Comparison of ENCODE assay signal across 1 mouse cellular context in the genomic region with DNA sequence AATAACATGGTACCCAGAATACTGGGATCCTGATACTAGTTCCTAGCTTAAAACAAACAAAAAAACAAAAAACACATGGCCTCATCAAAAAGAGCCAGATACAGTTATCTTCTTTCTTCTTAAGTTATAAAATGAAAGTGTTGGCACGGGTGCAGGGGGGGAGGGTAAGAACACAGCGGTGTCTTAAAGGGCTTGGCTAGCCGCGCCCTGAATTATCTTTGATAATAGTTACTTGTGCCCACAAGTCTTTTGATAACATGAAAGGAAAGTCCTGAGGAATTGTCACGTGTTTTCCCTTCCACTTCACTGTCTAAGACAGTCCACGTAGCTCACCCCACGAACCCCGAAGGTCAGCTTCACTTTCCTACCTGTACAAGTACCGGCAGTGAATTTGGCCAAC.
TF ChIP-seq lines count a peak whose summit lies in the region.

No protein-coding gene starts in this region.

TF ChIP-seq in MEL, 35 proteins besides CTCF, POLR2A, EP300 and RAD21 (continued from another document):
- TF ChIP-seq USF1 (IDR thresholded peaks at IDR 0.05; ENCODE audit: low read depth, low read length) (0 out of 2 replicates have a peak, but pooled peaks have one; percentile 13), RCOR1 (IDR thresholded peaks at IDR 0.05; ENCODE audit: low read depth, low read length) (no peak), MAFK (IDR thresholded peaks at IDR 0.05; ENCODE audit: borderline replicate concordance, low read depth, low read length) (no peak), MAX (IDR thresholded peaks at IDR 0.05; ENCODE audit: low read length) (0 out of 2 replicates have a peak, but pooled peaks have one; percentile 21), E2F4 (IDR thresholded peaks at IDR 0.05; ENCODE audit: borderline replicate concordance, low read depth, low read length) (no peak), BHLHE40 (IDR thresholded peaks at IDR 0.05; ENCODE audit: borderline replicate concordance, low read depth, low read length) (peak; percentile 53; the same call in 1 of the 2 replicates), TAL1 (IDR thresholded peaks at IDR 0.05; ENCODE audit: low read length) (no peak), TBP (IDR thresholded peaks at IDR 0.05; ENCODE audit: low read depth, low read length) (no peak), ETS1 (IDR thresholded peaks at IDR 0.05; ENCODE audit: low read depth, low read length) (peak; percentile 63), SIN3A (IDR thresholded peaks at IDR 0.05; ENCODE audit: low read length) (peak; percentile 38; the same call in 1 of the 2 replicates), GATA1 (IDR thresholded peaks at IDR 0.05; ENCODE audit: low read depth, low read length) (peak; percentile 34; the same call in 1 of the 2 replicates), JUND (IDR thresholded peaks at IDR 0.05; ENCODE audit: low read depth, low read length) (no peak), POLR2AphosphoS5 (IDR thresholded peaks at IDR 0.05; ENCODE audit: borderline replicate concordance, low read depth, low read length) (no peak), MYC (IDR thresholded peaks at IDR 0.05; ENCODE audit: low read depth, low read length) (no peak), HCFC1 (IDR thresholded peaks at IDR 0.05; ENCODE audit: low read depth, low read length) (no peak), SMC3 (IDR thresholded peaks at IDR 0.05; ENCODE audit: low read depth, low read length) (no peak), MEF2A (IDR thresholded peaks at IDR 0.05; ENCODE audit: extremely low read depth, insufficient replicate concordance, low read depth, low read length, poor library complexity, severe bottlenecking) (no peak), USF2 (IDR thresholded peaks at IDR 0.05; ENCODE audit: borderline replicate concordance in 1 of 2, insufficient read depth in 1 of 2, low read depth in 1 of 2, low read length in 2 of 2) (no peak), ZC3H11A (IDR thresholded peaks at IDR 0.05; ENCODE audit: low read depth, low read length) (no peak), NRF1 (IDR thresholded peaks at IDR 0.05; ENCODE audit: insufficient read depth, low read depth, low read length, poor library complexity, severe bottlenecking) (no peak), ZKSCAN1 (IDR thresholded peaks at IDR 0.05; ENCODE audit: low read depth, low read length) (no peak), TCF12 (IDR thresholded peaks at IDR 0.05; ENCODE audit: low read depth, low read length) (0 out of 2 replicates have a peak, but pooled peaks have one; percentile 11), ZMIZ1 (IDR thresholded peaks at IDR 0.05; ENCODE audit: low read depth, low read length) (no peak), ZNF384 (IDR thresholded peaks at IDR 0.05; ENCODE audit: low read depth, low read length) (no peak)
